Mouse (Mus musculus) limb, embryonic 14.5 days (tissue): ENCODE measurements around the gene Kmt5c. TPM values are rescaled to one million over a fixed set of nuclear protein-coding genes. Genes with fewer than 3 reads are reported as not detected.

ENCODE experiments used
- ATAC-seq: fragments of 200-750 bp; cut with Nextera tagmentation; 2 replicates; pipeline ENCODE4 v1.8.0; 2017; ENCODE audit warnings: low read depth, moderate number of reproducible peaks, moderate TSS enrichment; ENCODE audit not compliant: low FRiP score
- DNase-seq: peaks from one replicate; pipeline ENCODE4 v3.0.0-alpha.2; 2015; ENCODE audit warnings: low spot score
- H3K27ac ChIP-seq: fragments of 300-500 bp; sonication (generic); replicated peaks from 2 replicates; pipeline ENCODE4 v1.5.1; 2014; ENCODE audit warnings: low read depth, mild to moderate bottlenecking, low read length, moderate library complexity, mixed read lengths
- H3K27me3 ChIP-seq: fragments of 300-500 bp; sonication (generic); 2 replicates; pipeline ENCODE4 v1.6.1; 2014; ENCODE audit warnings: low read length, mixed read lengths; ENCODE audit not compliant: control insufficient read depth, insufficient read depth
- H3K36me3 ChIP-seq: fragments of 300-500 bp; sonication (generic); 2 replicates; pipeline ENCODE4 v1.6.1; 2014; ENCODE audit warnings: mild to moderate bottlenecking, low read length, moderate library complexity, mixed read lengths; ENCODE audit not compliant: control insufficient read depth, insufficient read depth
- H3K4me1 ChIP-seq: fragments of 300-500 bp; sonication (generic); 2 replicates; pipeline ENCODE4 v1.6.1; 2014; ENCODE audit warnings: antibody characterized with exemption, low read length, mixed read lengths; ENCODE audit not compliant: control insufficient read depth, insufficient read depth
- H3K4me2 ChIP-seq: fragments of 300-500 bp; sonication (generic); replicated peaks from 2 replicates; pipeline ENCODE4 v1.6.1; 2014; ENCODE audit warnings: low read depth, mild to moderate bottlenecking, low read length, moderate library complexity; ENCODE audit not compliant: severe bottlenecking
- H3K4me3 ChIP-seq: fragments of 300-500 bp; sonication (generic); replicated peaks from 2 replicates; pipeline ENCODE4 v1.5.1; 2014; ENCODE audit warnings: low read length
- H3K9ac ChIP-seq: fragments of 300-500 bp; sonication (generic); 2 replicates; pipeline ENCODE4 v1.6.1; 2014; ENCODE audit warnings: mild to moderate bottlenecking, low read depth, low read length, moderate library complexity; ENCODE audit not compliant: severe bottlenecking
- H3K9me3 ChIP-seq: fragments of 300-500 bp; sonication (generic); 2 replicates; pipeline ENCODE4 v1.6.1; 2016; ENCODE audit warnings: low read length; ENCODE audit not compliant: control insufficient read depth
- POLR2A ChIP-seq: fragments of 200-500 bp; IDR thresholded peaks from 2 replicates; pipeline ENCODE4 v1.8.0; 2012; ENCODE audit warnings: inconsistent platforms, mild to moderate bottlenecking, moderate library complexity, borderline replicate concordance; ENCODE audit not compliant: insufficient read depth, insufficient read length; ENCODE audit errors: extremely low read depth
- WGBS: fragments of 180-500 bp; shearing (Covaris S2); extraction: QIAGEN DNeasy Blood & Tissue Kit; methylation state at CpG from one replicate; pipeline ENCODE4 v1.1.7; 2014; 5-methylcytosine and 5-hydroxymethylcytosine counted together
- polyA plus RNA-seq, 2 experiments: library from polyadenylated mRNA; depleted of rRNA in 1 of 2; stranded (reverse) in 1 of 2; unstranded in 1 of 2; fragments of >200 nt; fragmentation: Nextera tagmentation in 1 of 2; extraction: Ambion mirVana in 1 of 2; gene quantifications; 2 replicates each; pipeline versions ENCODE4 v1.2.1 to v1.2.3; 2012 to 2014

Kmt5c gene
- polyA plus RNA-seq, 2 experiments: 44.4 to 161 TPM

- WGBS: over 99% methylated on average over 6 of the region's 6 CpGs
- no peaks in the 10 kb centered on the region for H3K27me3 ChIP-seq
- ATAC-seq (no peak), DNase-seq (no peak)
- H3K36me3 ChIP-seq: peaks cover 52% of the 10 kb centered on the region
- H3K4me1 ChIP-seq: peaks cover 7% of the 10 kb centered on the region
- H3K4me2 ChIP-seq: no peak overlapping the region
- no peak for TF ChIP-seq POLR2A
- H3K9ac ChIP-seq: no peak overlapping the region
- H3K27ac ChIP-seq: no peak overlapping the region
- H3K4me3 ChIP-seq: no peak overlapping the region
- H3K9me3 ChIP-seq: no peaks in the 10 kb centered on the region
Measured at GRCm38 (mm10) chr7:4744886-4745285, 5.0 kb downstream of the Kmt5c start.

GRCm38 (mm10) chr7:4746326-4746980, 6.5 kb downstream of the Kmt5c start:
- H3K9me3 ChIP-seq: no peaks in the 10 kb centered on the region
- 88% methylated on average over 22 of the region's 22 CpGs for WGBS
- H3K4me1 ChIP-seq: no peaks in the 10 kb centered on the region; the same call in 1 of the 2 replicates
- peaks cover 52% of the 10 kb centered on the region for H3K36me3 ChIP-seq
- no peak overlapping the region for H3K27ac ChIP-seq
- no peak for ATAC-seq
- no peak overlapping the region for H3K4me2 ChIP-seq
- no peak for TF ChIP-seq POLR2A
- no peak overlapping the region for H3K4me3 ChIP-seq
- H3K9ac ChIP-seq: no peak overlapping the region
- H3K27me3 ChIP-seq: no peaks in the 10 kb centered on the region
- no peak for DNase-seq

GRCm38 (mm10) chr7:4747156-4747899, 7.4 kb downstream of the Kmt5c start:
- Histone ChIP-seq H3K9ac (no peak overlapping the region), H3K4me1 (peaks cover 6% of the 10 kb centered on the region), H3K9me3 (no peaks in the 10 kb centered on the region), H3K4me2 (no peak overlapping the region), H3K27ac (no peak overlapping the region), H3K36me3 (peaks cover 47% of the 10 kb centered on the region), H3K4me3 (no peak overlapping the region), H3K27me3 (no peaks in the 10 kb centered on the region)
- whole genome bisulfite sequencing: 66% methylated on average over 9 of the region's 9 CpGs
- ATAC-seq (no peak), DNase-seq (no peak)
- no peak for TF ChIP-seq POLR2A

- Histone ChIP-seq H3K9ac (no peak overlapping the region), H3K27me3 (no peaks in the 10 kb centered on the region), H3K4me3 (no peak overlapping the region), H3K9me3 (no peaks in the 10 kb centered on the region), H3K4me1 (peaks cover 9% of the 10 kb centered on the region), H3K27ac (no peak overlapping the region), H3K4me2 (no peak overlapping the region), H3K36me3 (peaks cover 39% of the 10 kb centered on the region)
- no peak for TF ChIP-seq POLR2A
- ATAC-seq (no peak), DNase-seq (no peak)
- WGBS: 81% methylated on average over 4 of the region's 4 CpGs
Measured at GRCm38 (mm10) chr7:4748321-4748720, 8.4 kb downstream of the Kmt5c start.

DNA sequence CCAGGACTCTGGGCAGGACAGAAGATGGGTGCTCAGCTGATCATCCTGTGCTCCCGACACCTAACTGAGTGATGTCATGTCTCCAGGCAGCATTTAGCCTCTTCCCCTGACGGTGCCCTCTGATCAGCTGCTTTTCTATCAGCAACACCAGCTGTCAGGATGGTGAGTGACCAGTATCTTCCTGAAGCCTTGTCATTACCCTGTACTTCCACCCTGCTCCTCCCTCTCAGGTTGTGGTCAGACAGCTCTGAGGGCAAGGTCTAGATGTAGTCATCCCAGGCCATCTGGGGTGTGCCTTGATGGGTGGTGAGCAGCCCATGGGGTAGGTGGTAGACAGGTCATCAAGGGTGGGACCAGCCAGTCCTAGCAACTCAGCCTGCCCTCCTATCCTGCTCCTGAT, 9.3 kb downstream of the Kmt5c start:
- H3K9ac ChIP-seq: no peak overlapping the region
- no peak overlapping the region for H3K4me3 ChIP-seq
- peaks cover 9% of the 10 kb centered on the region for H3K4me1 ChIP-seq
- no peaks in the 10 kb centered on the region for H3K27me3 ChIP-seq
- 91% methylated on average over 2 of the region's 2 CpGs for WGBS
- H3K9me3 ChIP-seq: no peaks in the 10 kb centered on the region
- no peak overlapping the region for H3K4me2 ChIP-seq
- ATAC-seq: no peak
- DNase-seq: no peak
- peaks cover 32% of the 10 kb centered on the region for H3K36me3 ChIP-seq
- H3K27ac ChIP-seq: no peak overlapping the region
- no peak for TF ChIP-seq POLR2A
